Mouse (Mus musculus): ENCODE data around the gene Prc1. TPM values are rescaled to one million over a fixed set of nuclear protein-coding genes. Genes with fewer than 3 reads are reported as not detected.

The Prc1 gene
- total RNA-seq, 1 experiment from 2014 or later = 156 TPM

GRCm38 (mm10) chr7:80365759-80366158, 71.5 kb downstream of the Prc1 start:
- ATAC-seq (replicated peaks; ENCODE audit: low read depth, poor library complexity, severe bottlenecking) = no peak

Other genes starting within 250 kb of the Prc1 start
- gene Idh2, start 179.1 kb upstream of the Prc1 start, total RNA-seq (2017) = 233 and 240 TPM in 2 replicates
- 4.8 and 6.3 TPM in 2 replicates for gene Sema4b, start 107.6 kb upstream of the Prc1 start, total RNA-seq (2017)
- gene Cib1, start 61.6 kb upstream of the Prc1 start, total RNA-seq (2017) = 35.9 and 42.2 TPM in 2 replicates
- 0.97 and 2.2 TPM in 2 replicates for gene Gdpgp1, start 61.6 kb upstream of the Prc1 start, total RNA-seq (2017)
- 0.29 TPM in 1 of 2 replicates, not detected in the other for gene Ttll13, start 48.1 kb upstream of the Prc1 start, total RNA-seq (2017)
- gene Ngrn, start 33.2 kb upstream of the Prc1 start, total RNA-seq (2017) = 23.2 and 31.0 TPM in 2 replicates
- 31.7 and 31.8 TPM in 2 replicates for gene Vps33b, start 24.8 kb upstream of the Prc1 start, total RNA-seq (2017)
- gene Rccd1, start 30.0 kb downstream of the Prc1 start, total RNA-seq (2017) = 12.6 and 19.0 TPM in 2 replicates
- 15.3 and 15.8 TPM in 2 replicates for gene Unc45a, start 46.6 kb downstream of the Prc1 start, total RNA-seq (2017)
- 10.5 and 18.4 TPM in 2 replicates for gene Hddc3, start 48.7 kb downstream of the Prc1 start, total RNA-seq (2017)
- 36.1 and 38.4 TPM in 2 replicates for gene Man2a2, start 76.9 kb downstream of the Prc1 start, total RNA-seq (2017)
- gene Fes, start 93.5 kb downstream of the Prc1 start, total RNA-seq (2017) = 70.4 and 105 TPM in 2 replicates
- gene Furin, start 111.0 kb downstream of the Prc1 start, total RNA-seq (2017) = 12.2 and 14.4 TPM in 2 replicates
- 66.2 and 79.5 TPM in 2 replicates for gene Blm, start 240.7 kb downstream of the Prc1 start, total RNA-seq (2017)

All from common myeloid progenitor, adult 5-6 weeks (primary cell).